ENCODE assay signal across 1 mouse cellular context in the genomic region with DNA sequence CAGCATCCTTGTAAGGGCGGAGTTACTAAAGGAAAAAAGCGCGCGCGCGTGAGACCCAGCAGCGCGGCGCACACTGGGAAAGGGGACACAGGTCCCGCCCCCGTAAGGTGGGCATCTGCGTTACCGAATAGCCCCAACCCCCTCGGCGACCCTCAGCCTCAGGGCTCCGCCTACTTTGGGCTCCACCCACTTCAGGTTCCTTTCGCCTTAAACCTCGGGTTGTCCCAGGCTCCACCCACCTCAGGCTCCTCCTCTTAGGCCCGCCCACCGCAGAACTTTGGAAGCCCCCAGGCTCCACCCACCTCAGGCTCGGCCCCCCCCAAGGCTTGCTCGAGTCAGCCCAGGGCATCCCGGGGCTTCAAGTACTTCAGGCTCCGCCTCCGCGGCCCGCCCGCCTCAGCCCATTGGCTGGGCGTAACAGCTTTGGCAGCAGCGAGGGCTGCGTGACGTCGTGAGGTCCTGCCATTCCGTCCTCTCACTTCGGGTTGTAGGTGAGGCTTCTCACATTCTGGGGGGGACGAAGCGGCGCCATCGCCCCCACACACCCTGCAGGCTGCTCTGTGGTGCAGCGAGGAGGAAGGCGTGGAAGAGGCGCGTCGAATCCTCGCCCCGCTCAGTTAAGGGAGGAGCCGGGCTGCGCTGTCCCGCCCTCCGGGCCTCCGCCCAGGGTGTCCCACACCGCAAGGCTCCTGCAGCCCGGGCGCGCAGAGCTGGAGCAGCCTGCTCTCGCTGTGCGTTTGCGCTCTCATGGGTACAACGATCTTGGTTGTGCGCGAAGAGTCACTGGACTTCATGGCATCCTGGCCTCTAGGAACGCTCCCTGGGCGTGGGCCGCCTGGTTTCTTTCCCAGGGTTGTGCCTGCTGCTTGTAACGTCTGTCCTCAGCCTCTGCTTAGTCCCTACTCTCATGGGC.
TF ChIP-seq lines count a peak whose summit lies in the region.

No protein-coding gene starts in this region.

TF ChIP-seq in C2C12, 6 proteins besides CTCF, POLR2A, EP300 and RAD21 (continued from another document):
- no peak for TF ChIP-seq USF1 (IDR thresholded peaks at IDR 0.05; ENCODE audit: low read depth)
